Mouse (Mus musculus) embryonic facial prominence, embryonic 15.5 days (tissue): ENCODE measurements around the gene Tmem184b. TPM values are rescaled to one million over a fixed set of nuclear protein-coding genes. Genes with fewer than 3 reads are reported as not detected.

Experiments
- ATAC-seq: fragments of 200-750 bp; cut with Nextera tagmentation; 2 replicates; pipeline ENCODE4 v1.8.0; 2017; ENCODE audit warnings: low read depth, moderate TSS enrichment; ENCODE audit not compliant: insufficient number of reproducible peaks, low FRiP score, low TSS enrichment
- H3K27ac ChIP-seq: fragments of 300-500 bp; sonication (generic); replicated peaks from 2 replicates; pipeline ENCODE4 v1.5.1; 2015; ENCODE audit warnings: mild to moderate bottlenecking, inconsistent platforms
- H3K27me3 ChIP-seq: fragments of 300-500 bp; sonication (generic); 2 replicates; pipeline ENCODE4 v1.6.1; 2015; ENCODE audit warnings: inconsistent platforms
- H3K36me3 ChIP-seq: fragments of 300-500 bp; sonication (generic); 2 replicates; pipeline ENCODE4 v1.6.1; 2015; ENCODE audit warnings: mild to moderate bottlenecking, inconsistent platforms
- H3K4me1 ChIP-seq: fragments of 300-500 bp; sonication (generic); 2 replicates; pipeline ENCODE4 v1.6.1; 2015; ENCODE audit warnings: inconsistent platforms
- H3K4me2 ChIP-seq: fragments of 300-500 bp; sonication (generic); replicated peaks from 2 replicates; pipeline ENCODE4 v1.6.1; 2015; ENCODE audit warnings: mild to moderate bottlenecking, inconsistent platforms
- H3K4me3 ChIP-seq: fragments of 300-500 bp; sonication (generic); replicated peaks from 2 replicates; pipeline ENCODE4 v1.5.1; 2015; ENCODE audit warnings: mild to moderate bottlenecking, inconsistent platforms
- H3K9ac ChIP-seq: fragments of 300-500 bp; sonication (generic); 2 replicates; pipeline ENCODE4 v1.6.1; 2015; ENCODE audit warnings: inconsistent platforms
- H3K9me3 ChIP-seq: fragments of 300-500 bp; sonication (generic); replicated peaks from 2 replicates; pipeline ENCODE4 v1.6.1; 2016; ENCODE audit warnings: inconsistent platforms
- WGBS: fragments of 180-500 bp; shearing (Covaris S2); methylation state at CpG from one replicate; pipeline ENCODE4 v1.1.7; 2015; 5-methylcytosine and 5-hydroxymethylcytosine counted together
- polyA plus RNA-seq: library from polyadenylated mRNA; unstranded; fragments of >200 nt; fragmentation: Nextera tagmentation; extraction: Ambion mirVana; gene quantifications from 2 replicates; pipeline ENCODE4 v1.2.1, GENCODE M21; 2015

Gene Tmem184b
- polyA plus RNA-seq, 1 experiment from 2014 or later: 92.8 TPM

DNA sequence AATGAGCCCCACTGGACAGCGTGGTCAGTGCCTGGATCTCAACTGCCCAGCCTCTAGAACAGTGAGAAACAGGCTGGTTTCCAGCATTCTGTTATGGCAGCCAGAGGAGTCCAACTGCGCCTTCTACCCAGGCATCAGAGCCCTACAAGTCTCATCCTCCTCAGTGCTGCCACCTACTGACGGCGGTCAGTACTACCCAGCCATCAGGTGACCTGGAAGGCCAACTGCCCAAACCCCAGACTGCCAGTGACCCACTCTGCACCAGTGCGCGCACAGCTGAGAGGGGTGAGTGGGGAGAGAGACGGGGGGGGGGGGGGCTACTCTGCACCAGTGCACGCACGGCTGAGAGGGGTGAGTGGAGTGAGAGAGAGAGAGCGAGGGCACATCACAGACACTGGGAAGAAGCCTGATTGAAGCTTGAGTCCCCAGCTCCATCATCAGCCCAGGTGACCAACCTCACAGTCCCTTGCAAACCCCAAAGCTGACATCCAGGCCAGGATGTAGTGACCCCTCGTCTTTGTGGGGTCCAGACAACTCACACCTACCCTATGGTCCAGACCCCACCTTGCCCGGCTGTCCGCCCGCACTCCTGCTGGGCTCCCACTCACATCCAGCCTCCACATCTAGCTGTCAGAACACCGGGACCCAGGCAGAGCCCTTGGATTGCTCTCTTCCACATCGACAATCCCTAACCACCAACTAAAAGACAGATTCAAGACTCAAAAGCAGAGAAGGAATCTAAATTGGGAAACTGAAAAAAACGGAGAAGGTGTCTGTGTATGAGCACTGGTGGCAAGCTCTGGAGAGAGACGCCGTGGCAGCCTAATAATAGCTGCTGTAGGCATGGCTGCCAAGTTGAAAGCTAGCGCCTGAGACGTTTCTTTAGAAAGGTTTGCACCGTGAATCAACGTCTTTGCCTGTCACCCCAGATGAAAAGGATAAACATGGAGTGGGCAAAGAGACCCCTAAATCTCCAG is 22.6 kb downstream of the Tmem184b start:
- no peak overlapping the region for H3K27ac ChIP-seq
- H3K9me3 ChIP-seq: no peaks in the 10 kb centered on the region
- H3K4me3 ChIP-seq: no peak overlapping the region
- no peaks in the 10 kb centered on the region for H3K27me3 ChIP-seq
- H3K36me3 ChIP-seq: peaks cover 29% of the 10 kb centered on the region
- peak; percentile 25; the same call in 1 of the 2 replicates for ATAC-seq
- WGBS: 48% methylated on average over 23 of the region's 23 CpGs
- H3K9ac ChIP-seq: no peak overlapping the region
- H3K4me1 ChIP-seq: peaks cover 28% of the 10 kb centered on the region
- H3K4me2 ChIP-seq: no peak overlapping the region

- Histone ChIP-seq H3K27me3 (no peaks in the 10 kb centered on the region), H3K4me3 (no peak overlapping the region), H3K4me1 (peaks cover 28% of the 10 kb centered on the region), H3K27ac (no peak overlapping the region), H3K9ac (no peak overlapping the region), H3K9me3 (no peaks in the 10 kb centered on the region), H3K4me2 (no peak overlapping the region), H3K36me3 (peaks cover 33% of the 10 kb centered on the region)
- WGBS: 92% methylated on average over 7 of the region's 7 CpGs
- ATAC-seq: no peak
Measured at GRCm38 (mm10) chr15:79379658-79380057, 23.7 kb downstream of the Tmem184b start.

DNA sequence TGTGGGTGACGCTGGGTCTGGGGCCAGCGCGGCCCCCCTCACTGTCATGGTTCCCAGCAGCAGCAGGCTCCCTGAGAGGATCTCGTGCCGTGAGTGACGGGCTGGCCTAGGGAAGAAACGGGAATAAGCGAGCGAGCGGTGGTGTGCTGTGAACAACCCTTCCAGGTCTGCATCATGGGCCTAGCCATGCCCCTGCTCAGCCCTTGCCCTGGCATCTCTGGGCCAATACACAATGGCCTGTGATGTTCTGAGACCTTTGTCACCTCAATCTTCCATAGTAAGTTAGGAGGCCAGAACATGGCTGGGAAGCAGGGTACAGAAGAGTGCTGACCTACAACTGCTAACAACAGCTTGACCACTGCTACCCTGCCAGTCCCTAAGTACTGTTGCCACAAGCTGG is 24.8 kb downstream of the Tmem184b start:
- Histone ChIP-seq H3K4me1 (peaks cover 28% of the 10 kb centered on the region), H3K36me3 (peaks cover 43% of the 10 kb centered on the region), H3K4me3 (no peak overlapping the region), H3K9ac (no peak overlapping the region), H3K27me3 (no peaks in the 10 kb centered on the region), H3K27ac (no peak overlapping the region), H3K9me3 (no peaks in the 10 kb centered on the region), H3K4me2 (no peak overlapping the region)
- ATAC-seq: no peak
- WGBS: 98% methylated on average over 10 of the region's 10 CpGs

- Histone ChIP-seq H3K9me3 (no peaks in the 10 kb centered on the region), H3K36me3 (peaks cover 48% of the 10 kb centered on the region), H3K4me1 (peaks cover 28% of the 10 kb centered on the region), H3K27ac (no peak overlapping the region), H3K4me2 (no peak overlapping the region), H3K4me3 (no peak overlapping the region), H3K27me3 (no peaks in the 10 kb centered on the region), H3K9ac (no peak overlapping the region)
- WGBS: 86% methylated on average over 6 of the region's 6 CpGs
- no peak for ATAC-seq
Measured at GRCm38 (mm10) chr15:79377681-79378080, 25.7 kb downstream of the Tmem184b start.

DNA sequence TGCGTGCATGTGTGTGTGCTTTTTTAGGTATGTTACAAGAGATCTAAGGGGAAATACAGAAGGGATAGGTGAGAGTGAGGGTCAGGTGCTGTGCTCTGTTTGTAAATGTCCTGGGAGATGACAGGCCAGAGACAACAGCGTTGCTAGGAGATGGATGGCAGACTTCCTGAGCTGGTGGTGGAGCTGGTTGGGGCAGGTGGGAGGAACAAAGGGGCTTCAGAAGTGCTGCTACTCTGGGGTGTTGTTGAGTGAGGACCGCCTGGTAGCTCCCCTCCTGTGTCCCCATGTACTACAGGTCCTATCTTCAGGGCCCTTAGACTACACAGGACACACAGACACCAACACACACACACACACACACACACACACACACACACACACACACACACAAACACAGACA is 28.6 kb downstream of the Tmem184b start:
- no peak overlapping the region for H3K4me3 ChIP-seq
- 0 out of 2 replicates have a peak, but pooled peaks cover 2% of the 10 kb centered on the region for H3K4me1 ChIP-seq
- H3K9me3 ChIP-seq: no peaks in the 10 kb centered on the region
- peaks cover 70% of the 10 kb centered on the region for H3K36me3 ChIP-seq
- no peak overlapping the region for H3K27ac ChIP-seq
- H3K4me2 ChIP-seq: no peak overlapping the region
- no peak overlapping the region for H3K9ac ChIP-seq
- no peak for ATAC-seq
- 55% methylated on average over 3 of the region's 3 CpGs for WGBS
- H3K27me3 ChIP-seq: no peaks in the 10 kb centered on the region

DNA sequence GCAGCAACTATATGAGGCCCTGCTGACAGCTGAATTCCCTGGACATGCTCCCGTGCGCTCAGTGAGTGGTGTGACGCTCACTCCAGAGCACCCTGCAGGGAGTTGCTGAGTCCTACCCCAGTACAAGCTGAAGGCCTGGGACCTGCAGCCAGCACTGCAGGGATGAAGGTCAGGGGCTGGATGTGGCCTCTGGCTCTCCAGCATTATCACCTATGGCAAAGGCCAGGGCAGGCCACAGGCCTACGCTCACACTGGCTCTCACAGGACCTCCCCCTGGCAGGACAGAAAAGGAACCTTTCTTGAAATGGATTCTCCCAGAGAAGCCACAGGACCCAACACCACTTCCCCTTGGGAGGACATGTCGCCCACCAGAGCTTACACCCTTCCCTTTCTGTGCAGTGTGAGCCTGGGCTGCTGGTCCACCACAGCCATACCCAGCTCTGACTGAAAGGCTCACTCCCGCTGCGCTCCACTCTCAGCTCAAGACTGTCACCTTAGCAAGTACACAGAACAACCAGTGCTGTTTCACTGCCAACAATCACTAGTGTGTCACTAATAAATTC is 33.0 kb downstream of the Tmem184b start:
- ATAC-seq: no peak
- Histone ChIP-seq H3K9me3 (no peaks in the 10 kb centered on the region), H3K4me1 (0 out of 2 replicates have a peak, but pooled peaks cover 9% of the 10 kb centered on the region), H3K9ac (no peak overlapping the region), H3K4me3 (no peak overlapping the region), H3K36me3 (peaks cover 81% of the 10 kb centered on the region), H3K27me3 (no peaks in the 10 kb centered on the region), H3K4me2 (no peak overlapping the region), H3K27ac (no peak overlapping the region)
- 76% methylated on average over 7 of the region's 7 CpGs for WGBS

GRCm38 (mm10) chr15:79369452-79370280 is 33.7 kb downstream of the Tmem184b start:
- no peak overlapping the region for H3K27ac ChIP-seq
- H3K9me3 ChIP-seq: no peaks in the 10 kb centered on the region
- H3K4me2 ChIP-seq: no peak overlapping the region
- H3K4me1 ChIP-seq: 0 out of 2 replicates have a peak, but pooled peaks cover 9% of the 10 kb centered on the region
- no peak for ATAC-seq
- WGBS: 60% methylated on average over 15 of the region's 15 CpGs
- H3K4me3 ChIP-seq: no peak overlapping the region
- no peaks in the 10 kb centered on the region for H3K27me3 ChIP-seq
- peaks cover 87% of the 10 kb centered on the region for H3K36me3 ChIP-seq
- H3K9ac ChIP-seq: no peak overlapping the region

GRCm38 (mm10) chr15:79368861-79369440 is 34.4 kb downstream of the Tmem184b start:
- Histone ChIP-seq H3K4me3 (no peak overlapping the region), H3K4me1 (0 out of 2 replicates have a peak, but pooled peaks cover 9% of the 10 kb centered on the region), H3K27me3 (no peaks in the 10 kb centered on the region), H3K9me3 (no peaks in the 10 kb centered on the region), H3K36me3 (peaks cover 87% of the 10 kb centered on the region), H3K27ac (no peak overlapping the region; the same call in 1 of the 2 replicates), H3K9ac (no peak overlapping the region), H3K4me2 (no peak overlapping the region)
- peak; percentile 5; the same call in 1 of the 2 replicates for ATAC-seq
- WGBS: 81% methylated on average over 8 of the region's 8 CpGs

DNA sequence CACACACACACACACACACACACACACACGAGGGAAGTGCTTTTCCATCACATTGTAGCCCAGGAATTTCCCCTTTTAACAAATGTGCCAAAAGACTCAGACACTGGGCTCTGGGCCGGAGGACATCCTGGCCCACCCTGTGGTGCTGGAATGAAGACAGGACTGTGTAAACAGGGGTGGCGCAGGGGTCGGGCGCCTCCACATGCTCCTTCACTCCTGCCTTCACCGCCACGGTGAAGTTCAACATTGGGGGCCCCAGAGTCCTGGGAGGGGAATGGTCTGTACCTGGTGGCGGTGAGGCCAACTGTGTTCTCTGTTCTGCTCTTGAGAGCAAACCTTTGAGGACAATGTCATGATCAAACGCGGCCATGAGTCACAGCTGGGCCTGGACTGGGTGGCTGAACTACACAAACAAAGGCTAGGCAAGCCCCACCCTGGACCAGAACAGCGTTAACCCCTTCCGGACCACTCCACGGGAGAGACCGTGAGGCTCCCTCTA is 35.0 kb downstream of the Tmem184b start:
- WGBS: 65% methylated on average over 14 of the region's 14 CpGs
- H3K4me3 ChIP-seq: no peak overlapping the region
- H3K27me3 ChIP-seq: no peaks in the 10 kb centered on the region
- H3K9me3 ChIP-seq: no peaks in the 10 kb centered on the region
- peak; percentile 17; the same call in 1 of the 2 replicates for ATAC-seq
- peaks cover 87% of the 10 kb centered on the region for H3K36me3 ChIP-seq
- no peak overlapping the region for H3K4me2 ChIP-seq
- no peak overlapping the region; the same call in 1 of the 2 replicates for H3K27ac ChIP-seq
- H3K4me1 ChIP-seq: 0 out of 2 replicates have a peak, but pooled peaks cover 9% of the 10 kb centered on the region
- H3K9ac ChIP-seq: no peak overlapping the region

DNA sequence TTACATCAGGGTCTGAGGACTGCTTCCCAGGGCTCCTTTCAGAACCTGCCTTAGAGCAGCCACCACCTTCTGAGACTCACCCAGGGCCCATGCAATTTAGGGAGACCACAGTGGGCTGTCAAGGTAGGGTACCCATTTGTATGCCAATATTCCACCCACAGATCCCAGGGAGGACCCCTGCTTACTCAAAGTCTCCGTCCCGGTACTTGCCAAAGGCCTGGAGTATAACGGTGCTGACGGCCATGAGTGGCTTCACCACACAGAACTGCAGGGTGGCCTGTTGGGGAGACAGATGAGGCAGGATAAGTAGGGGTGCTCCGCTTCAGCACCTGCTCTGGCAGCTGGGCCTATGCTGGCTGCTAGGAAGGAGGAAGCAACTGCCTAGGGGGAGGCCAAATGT is 37.0 kb downstream of the Tmem184b start:
- Histone ChIP-seq H3K4me2 (no peak overlapping the region), H3K27ac (no peak overlapping the region), H3K9me3 (no peaks in the 10 kb centered on the region), H3K36me3 (peaks cover 90% of the 10 kb centered on the region), H3K27me3 (no peaks in the 10 kb centered on the region), H3K9ac (no peak overlapping the region), H3K4me1 (peaks cover 16% of the 10 kb centered on the region; the same call in 1 of the 2 replicates), H3K4me3 (no peak overlapping the region)
- WGBS: 93% methylated on average over 5 of the region's 5 CpGs
- ATAC-seq: no peak
